Mouse (Mus musculus) intestine, postnatal 0 days (tissue): ENCODE results near the gene C1qtnf2. TPM values are rescaled to one million over a fixed set of nuclear protein-coding genes. Genes with fewer than 3 reads are reported as not detected.

Experiments used
- ATAC-seq: fragments of 200-750 bp; cut with Nextera tagmentation; 2 replicates; pipeline ENCODE4 v1.8.0; 2017; ENCODE audit warnings: mild to moderate bottlenecking, moderate TSS enrichment, moderate library complexity
- H3K27ac ChIP-seq: fragments of 300-500 bp; sonication (generic); 2 replicates; pipeline ENCODE4 v1.5.1; 2014; ENCODE audit warnings: mild to moderate bottlenecking, low read depth, low read length, moderate library complexity
- H3K27me3 ChIP-seq: fragments of 300-500 bp; sonication (generic); replicated peaks from 2 replicates; pipeline ENCODE4 v1.6.1; 2014; ENCODE audit warnings: low read length, mixed read lengths; ENCODE audit not compliant: control insufficient read depth, insufficient read depth
- H3K36me3 ChIP-seq: fragments of 300-500 bp; sonication (generic); 2 replicates; pipeline ENCODE4 v1.6.1; 2014; ENCODE audit warnings: mild to moderate bottlenecking, moderate library complexity; ENCODE audit not compliant: control insufficient read depth, insufficient read depth
- H3K4me1 ChIP-seq: fragments of 300-500 bp; sonication (generic); replicated peaks from 2 replicates; pipeline ENCODE4 v1.6.1; 2014; ENCODE audit warnings: antibody characterized with exemption, low read length, mixed read lengths; ENCODE audit not compliant: control insufficient read depth, insufficient read depth
- H3K4me2 ChIP-seq: fragments of 300-500 bp; sonication (generic); replicated peaks from 2 replicates; pipeline ENCODE4 v1.6.1; 2014; ENCODE audit warnings: low read depth, mild to moderate bottlenecking, moderate library complexity
- H3K4me3 ChIP-seq: fragments of 300-500 bp; sonication (generic); 2 replicates; pipeline ENCODE4 v1.5.1; 2014; ENCODE audit warnings: low read depth, low read length
- H3K9ac ChIP-seq: fragments of 300-500 bp; sonication (generic); 2 replicates; pipeline ENCODE4 v1.6.1; 2014; ENCODE audit warnings: mild to moderate bottlenecking, low read depth, low read length
- H3K9me3 ChIP-seq: fragments of 300-500 bp; sonication (generic); 2 replicates; pipeline ENCODE4 v1.6.1; 2016; ENCODE audit warnings: mixed run types; ENCODE audit not compliant: control insufficient read depth
- CTCF ChIP-seq: sonication (generic); IDR thresholded peaks from 2 replicates; pipeline ENCODE4 v1.5.1; 2016; ENCODE audit warnings: low read depth, mild to moderate bottlenecking, control low read depth, antibody characterized with exemption, moderate library complexity
- WGBS: fragments of 180-500 bp; shearing (Covaris S2); extraction: QIAGEN DNeasy Blood & Tissue Kit; methylation state at CpG from one replicate; pipeline ENCODE4 v1.1.7; 2014; 5-methylcytosine and 5-hydroxymethylcytosine counted together
- polyA plus RNA-seq: library from polyadenylated mRNA; unstranded; fragments of >200 nt; fragmentation: Nextera tagmentation; extraction: Ambion mirVana; gene quantifications from 2 replicates; pipeline ENCODE4 v1.2.1, GENCODE M21; 2015

C1qtnf2 gene
- polyA plus RNA-seq, 1 experiment from 2014 or later, result 9.4 TPM

- H3K9me3 ChIP-seq, result no peaks in the 10 kb centered on the region
- ATAC-seq, result no peak
- H3K4me2 ChIP-seq, result no peak overlapping the region
- no peak for TF ChIP-seq CTCF
- H3K4me3 ChIP-seq, result no peak overlapping the region
- no peaks in the 10 kb centered on the region for H3K4me1 ChIP-seq
- 88% methylated on average over 7 of the region's 7 CpGs for WGBS
- H3K36me3 ChIP-seq, result no peaks in the 10 kb centered on the region
- H3K9ac ChIP-seq, result no peak overlapping the region
- H3K27ac ChIP-seq, result no peak overlapping the region
- H3K27me3 ChIP-seq, result no peaks in the 10 kb centered on the region
These were observed 31.1 kb downstream of the C1qtnf2 start for GRCm38 (mm10) chr11:43505188-43505587.

GRCm38 (mm10) chr11:43507976-43508375, 33.9 kb downstream of the C1qtnf2 start:
- Histone ChIP-seq H3K4me1 (no peaks in the 10 kb centered on the region), H3K36me3 (no peaks in the 10 kb centered on the region), H3K9ac (no peak overlapping the region), H3K9me3 (no peaks in the 10 kb centered on the region), H3K27ac (no peak overlapping the region), H3K4me2 (no peak overlapping the region), H3K4me3 (no peak overlapping the region), H3K27me3 (no peaks in the 10 kb centered on the region)
- no peak for ATAC-seq
- no peak for TF ChIP-seq CTCF
- 87% methylated on average over 6 of the region's 6 CpGs for WGBS

- TF ChIP-seq CTCF, result no peak
- no peak for ATAC-seq
- WGBS, result 91% methylated on average over 5 of the region's 5 CpGs
These were observed 35.8 kb downstream of the C1qtnf2 start for GRCm38 (mm10) chr11:43509878-43510277.

GRCm38 (mm10) chr11:43512661-43513190, 38.6 kb downstream of the C1qtnf2 start:
- ATAC-seq, result no peak
- no peak overlapping the region for H3K27ac ChIP-seq
- H3K9ac ChIP-seq, result no peak overlapping the region
- H3K4me1 ChIP-seq, result no peaks in the 10 kb centered on the region
- H3K4me2 ChIP-seq, result no peak overlapping the region
- no peaks in the 10 kb centered on the region for H3K27me3 ChIP-seq
- 79% methylated on average over 2 of the region's 2 CpGs for WGBS
- H3K4me3 ChIP-seq, result no peak overlapping the region
- no peak for TF ChIP-seq CTCF
- H3K9me3 ChIP-seq, result no peaks in the 10 kb centered on the region
- H3K36me3 ChIP-seq, result no peaks in the 10 kb centered on the region

More at GRCm38 (mm10) chr11:43509878-43510277, 35.8 kb downstream of the C1qtnf2 start:
- Histone ChIP-seq H3K4me1 (no peaks in the 10 kb centered on the region), H3K9me3 (no peaks in the 10 kb centered on the region), H3K4me3 (no peak overlapping the region), H3K27ac (no peak overlapping the region), H3K9ac (no peak overlapping the region), H3K27me3 (no peaks in the 10 kb centered on the region), H3K36me3 (no peaks in the 10 kb centered on the region), H3K4me2 (no peak overlapping the region)

GRCm38 (mm10) chr11:43516344-43517021, 42.4 kb downstream of the C1qtnf2 start:
- H3K27me3 ChIP-seq, result no peaks in the 10 kb centered on the region
- no peak overlapping the region for H3K4me2 ChIP-seq
- WGBS, result 37% methylated on average over 8 of the region's 8 CpGs
- no peak overlapping the region for H3K27ac ChIP-seq
- no peaks in the 10 kb centered on the region for H3K9me3 ChIP-seq
- H3K9ac ChIP-seq, result no peak overlapping the region
- peak; percentile 84 for TF ChIP-seq CTCF
- peak; percentile 41 for ATAC-seq
- H3K4me3 ChIP-seq, result no peak overlapping the region
- H3K36me3 ChIP-seq, result no peaks in the 10 kb centered on the region
- no peaks in the 10 kb centered on the region for H3K4me1 ChIP-seq

GRCm38 (mm10) chr11:43517641-43518040, 43.6 kb downstream of the C1qtnf2 start:
- no peak overlapping the region for H3K27ac ChIP-seq
- WGBS, result 91% methylated on average over 11 of the region's 11 CpGs
- no peak overlapping the region for H3K9ac ChIP-seq
- no peak for ATAC-seq
- no peaks in the 10 kb centered on the region for H3K9me3 ChIP-seq
- no peak overlapping the region for H3K4me3 ChIP-seq
- no peak overlapping the region for H3K4me2 ChIP-seq
- H3K36me3 ChIP-seq, result no peaks in the 10 kb centered on the region
- H3K27me3 ChIP-seq, result no peaks in the 10 kb centered on the region
- no peaks in the 10 kb centered on the region for H3K4me1 ChIP-seq
- no peak for TF ChIP-seq CTCF
